Mouse (Mus musculus) Patski (cell line): ENCODE data around the gene Galnt10. TPM values are rescaled to one million over a fixed set of nuclear protein-coding genes. Genes with fewer than 3 reads are reported as not detected.

Source experiments
- ATAC-seq: fragments of 100-300 bp; one replicate; pipeline ENCODE4 v1.8.0; 2021
- CTCF ChIA-PET: fragments of 350-600 bp; sonication (Branson Sonifier 250); formaldehyde crosslinking; loops from one replicate; lab custom pipeline; 2022; ENCODE audit warnings: inconsistent platforms; lab: Charles Lee
- POLR2A ChIA-PET: fragments of 350-600 bp; sonication (Branson Sonifier 250); formaldehyde crosslinking; loops from one replicate; lab custom pipeline; 2022; ENCODE audit warnings: antibody characterized with exemption, inconsistent platforms; lab: Charles Lee
- DNase-seq: peaks from one replicate; pipeline ENCODE4 v3.0.0-alpha.2; 2011; ENCODE audit warnings: low read depth, low spot score
- H3K27me3 ChIP-seq: fragments of 371-371 bp; one replicate; pipeline ENCODE4 v1.5.1; 2021
- CTCF ChIP-seq: fragments of 100-300 bp; IDR thresholded peaks from one replicate; pipeline ENCODE4 v1.5.1; 2021
- in situ Hi-C: fragments of 300-500 bp; cut with MboI; formaldehyde crosslinking; loops from 3 replicates; pipeline ENCODE4 v1.11.1; 2018; ENCODE audit warnings: low pct_unique_long_range_greater_than_20kb, mixed read lengths
- polyA plus RNA-seq: library from polyadenylated mRNA; unstranded; gene quantifications from one replicate; pipeline ENCODE4 v1.2.3, GENCODE M21; 2021

The Galnt10 gene
- polyA plus RNA-seq, 1 experiment from 2014 or later = 74.9 TPM

DNA sequence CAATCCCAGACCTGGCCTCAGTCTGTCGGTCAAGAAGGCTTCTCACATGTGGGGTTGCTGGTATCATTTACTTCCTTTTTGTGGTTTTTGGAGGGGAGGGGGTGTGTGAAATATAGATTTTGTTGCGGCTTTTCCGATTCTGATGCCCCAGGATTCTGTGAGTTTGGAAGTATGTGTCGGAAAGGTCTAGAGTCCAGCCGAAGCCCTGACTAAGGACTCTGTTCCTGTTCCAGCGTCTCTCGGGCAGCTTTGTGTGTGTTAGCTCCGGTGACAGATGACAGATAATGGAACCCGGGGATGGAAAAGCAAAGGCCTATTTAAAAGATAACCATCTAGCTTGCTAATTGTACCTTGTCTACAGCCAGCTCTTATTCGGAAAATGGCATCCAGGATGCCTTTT lies 4.4 kb downstream of the Galnt10 start:
- ChIA-PET CTCF (no interaction called here), POLR2A (no interaction called here)
- in situ Hi-C loops = loop anchor here (5.0 kb wide), 1 partner anchor 58 kb away; no protein-coding TSS in a partner anchor
- TF ChIP-seq CTCF = no peak
- ATAC-seq (no peak), DNase-seq (no peak)
- no peaks in the 10 kb centered on the region for H3K27me3 ChIP-seq

GRCm38 (mm10) chr11:57650867-57651266 lies 5.6 kb downstream of the Galnt10 start:
- TF ChIP-seq CTCF = no peak
- in situ Hi-C loops = no loop called here
- ATAC-seq = no peak

GRCm38 (mm10) chr11:57651281-57651810 lies 6.1 kb downstream of the Galnt10 start:
- in situ Hi-C loops = no loop called here
- POLR2A ChIA-PET = no interaction called here
- no peak for TF ChIP-seq CTCF
- no peak for DNase-seq
- no peak for ATAC-seq
- H3K27me3 ChIP-seq = no peaks in the 10 kb centered on the region
- CTCF ChIA-PET = interaction anchor here (0.9 to 1.2 kb wide), 2 partner anchors 16 to 34 kb away, joined by 3 read pairs; no protein-coding TSS in a partner anchor

More at GRCm38 (mm10) chr11:57650867-57651266, 5.6 kb downstream of the Galnt10 start:
- POLR2A ChIA-PET = no interaction called here
- no peak for DNase-seq
- CTCF ChIA-PET = interaction anchor here (1.2 kb wide), 1 partner anchor 16 kb away, joined by 3 read pairs; no protein-coding TSS in a partner anchor
- H3K27me3 ChIP-seq = no peaks in the 10 kb centered on the region

DNA sequence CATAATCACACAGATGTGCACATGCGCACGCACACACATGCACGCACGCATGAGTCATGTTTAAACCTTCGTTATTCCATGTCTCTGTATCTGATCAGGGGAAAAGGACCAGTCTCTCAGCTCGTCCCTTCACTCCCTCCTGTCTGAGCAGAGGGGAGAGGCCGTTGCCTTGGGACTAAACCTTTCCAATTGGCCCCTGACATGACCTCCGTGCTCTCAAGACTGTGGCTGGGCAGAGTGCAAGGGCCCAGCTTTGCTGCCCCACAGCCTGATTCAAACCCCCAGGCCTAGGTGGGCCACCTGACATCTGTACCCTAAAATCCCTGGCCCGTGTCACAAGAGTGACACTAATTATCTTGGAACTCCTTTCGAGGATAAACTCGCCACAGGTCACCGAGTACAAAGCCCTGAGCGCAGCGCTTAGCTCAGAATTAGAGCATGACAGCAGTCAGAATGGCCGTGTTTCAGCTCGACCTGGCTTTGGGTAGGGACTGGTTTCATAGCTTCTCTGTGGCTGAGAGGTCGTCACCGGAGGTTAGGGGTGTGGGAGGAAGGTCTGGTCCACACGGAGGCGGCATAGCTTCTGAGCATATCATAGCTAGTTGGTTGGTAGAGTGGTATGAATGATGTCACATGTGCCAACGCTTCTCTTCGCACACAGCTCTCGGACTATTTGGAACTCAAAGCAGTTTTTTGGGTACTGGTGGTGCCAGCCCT lies 7.1 kb downstream of the Galnt10 start:
- CTCF ChIA-PET = interaction anchor here (0.9 to 1.2 kb wide), 3 partner anchors 15 to 35 kb away, joined by 3 read pairs; no protein-coding TSS in a partner anchor
- TF ChIP-seq CTCF = no peak
- in situ Hi-C loops = no loop called here

GRCm38 (mm10) chr11:57652923-57653660 lies 7.8 kb downstream of the Galnt10 start:
- ChIA-PET CTCF (interaction anchor here (0.9 kb wide), 1 partner anchor 33 kb away, joined by 3 read pairs; no protein-coding TSS in a partner anchor), POLR2A (no interaction called here)
- no peak for TF ChIP-seq CTCF
- in situ Hi-C loops = no loop called here
- DNase-seq (no peak), ATAC-seq (no peak)
- no peaks in the 10 kb centered on the region for H3K27me3 ChIP-seq

More for the DNA sequence above, 7.1 kb downstream of the Galnt10 start:
- no peaks in the 10 kb centered on the region for H3K27me3 ChIP-seq
- POLR2A ChIA-PET = no interaction called here
- DNase-seq (no peak), ATAC-seq (no peak)

DNA sequence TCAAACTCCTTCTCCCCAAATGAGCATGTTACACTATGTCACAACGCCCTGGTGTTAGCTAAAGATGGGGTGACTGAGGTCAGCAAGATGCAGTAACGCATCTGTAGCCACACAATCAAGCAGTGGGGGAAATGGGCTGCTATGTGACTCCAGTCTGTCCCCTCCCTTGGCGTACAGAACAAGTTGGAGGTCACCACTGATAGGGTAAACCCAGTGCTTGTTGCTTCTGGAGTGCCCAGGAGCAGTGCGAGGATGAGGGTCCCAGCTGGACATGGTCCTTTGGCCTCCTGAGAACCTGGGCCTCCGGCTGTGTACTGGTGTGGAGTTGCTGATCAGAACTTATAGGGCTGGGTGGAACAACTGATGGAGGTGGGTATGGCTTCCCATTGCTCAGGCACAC lies 8.6 kb downstream of the Galnt10 start:
- TF ChIP-seq CTCF = no peak
- CTCF ChIA-PET = no interaction called here
- H3K27me3 ChIP-seq = no peaks in the 10 kb centered on the region
- no peak for ATAC-seq
- DNase-seq = no peak
- in situ Hi-C loops = no loop called here
- POLR2A ChIA-PET = interaction anchor here (1.4 kb wide), 1 partner anchor 12 kb away, joined by 7 read pairs; no protein-coding TSS in a partner anchor

- no peak for ATAC-seq
- no peak for TF ChIP-seq CTCF
- POLR2A ChIA-PET = interaction anchor here (1.4 kb wide), 1 partner anchor 11 kb away, joined by 7 read pairs; no protein-coding TSS in a partner anchor
- no peak for DNase-seq
- H3K27me3 ChIP-seq = no peaks in the 10 kb centered on the region
- in situ Hi-C loops = no loop called here
- CTCF ChIA-PET = no interaction called here
Measured at GRCm38 (mm10) chr11:57654386-57654785, 9.1 kb downstream of the Galnt10 start.

GRCm38 (mm10) chr11:57654977-57655397 lies 9.7 kb downstream of the Galnt10 start:
- ChIA-PET CTCF (interaction anchor here (0.8 kb wide), 1 partner anchor 21 kb away, joined by 4 read pairs; no protein-coding TSS in a partner anchor), POLR2A (interaction anchor here (1.4 kb wide), 1 partner anchor 11 kb away, joined by 7 read pairs; no protein-coding TSS in a partner anchor)
- TF ChIP-seq CTCF = no peak
- no peaks in the 10 kb centered on the region for H3K27me3 ChIP-seq
- no peak for DNase-seq
- in situ Hi-C loops = no loop called here
- ATAC-seq = no peak

- POLR2A ChIA-PET = no interaction called here
- CTCF ChIA-PET = interaction anchor here (0.8 kb wide), 2 partner anchors 8 to 20 kb away, joined by 3 to 4 read pairs; no protein-coding TSS in a partner anchor
- in situ Hi-C loops = no loop called here
- no peak for TF ChIP-seq CTCF
- ATAC-seq (no peak), DNase-seq (no peak)
- no peaks in the 10 kb centered on the region for H3K27me3 ChIP-seq
Measured at GRCm38 (mm10) chr11:57655669-57656325, 10.6 kb downstream of the Galnt10 start.
